Mouse (Mus musculus) limb, embryonic 13.5 days (tissue): ENCODE data around the gene Rundc3b. TPM values are rescaled to one million over a fixed set of nuclear protein-coding genes. Genes with fewer than 3 reads are reported as not detected.

Experiments used
- ATAC-seq: fragments of 200-750 bp; cut with Nextera tagmentation; 2 replicates; pipeline ENCODE4 v1.8.0; 2017; ENCODE audit warnings: low read depth, moderate number of reproducible peaks, moderate TSS enrichment; ENCODE audit not compliant: low FRiP score
- H3K27ac ChIP-seq: fragments of 300-500 bp; sonication (generic); 2 replicates; pipeline ENCODE4 v1.5.1; 2015; ENCODE audit warnings: inconsistent platforms, mild to moderate bottlenecking, moderate library complexity
- H3K27me3 ChIP-seq: fragments of 300-500 bp; sonication (generic); 2 replicates; pipeline ENCODE4 v1.6.1; 2015; ENCODE audit warnings: mild to moderate bottlenecking, inconsistent platforms
- H3K36me3 ChIP-seq: fragments of 300-500 bp; sonication (generic); 2 replicates; pipeline ENCODE4 v1.6.1; 2015; ENCODE audit warnings: inconsistent platforms, mild to moderate bottlenecking, moderate library complexity
- H3K4me1 ChIP-seq: fragments of 300-500 bp; sonication (generic); 2 replicates; pipeline ENCODE4 v1.6.1; 2015; ENCODE audit warnings: inconsistent platforms
- H3K4me2 ChIP-seq: fragments of 300-500 bp; sonication (generic); replicated peaks from 2 replicates; pipeline ENCODE4 v1.6.1; 2015; ENCODE audit warnings: inconsistent platforms, mild to moderate bottlenecking, moderate library complexity
- H3K4me3 ChIP-seq: fragments of 300-500 bp; sonication (generic); 2 replicates; pipeline ENCODE4 v1.5.1; 2015; ENCODE audit warnings: moderate library complexity, mild to moderate bottlenecking, inconsistent platforms
- H3K9ac ChIP-seq: fragments of 300-500 bp; sonication (generic); 2 replicates; pipeline ENCODE4 v1.6.1; 2015; ENCODE audit warnings: mild to moderate bottlenecking, inconsistent platforms
- H3K9me3 ChIP-seq: fragments of 300-500 bp; sonication (generic); 2 replicates; pipeline ENCODE4 v1.6.1; 2016; ENCODE audit warnings: inconsistent platforms
- WGBS: fragments of 180-500 bp; shearing (Covaris S2); methylation state at CpG from one replicate; pipeline ENCODE4 v1.1.7; 2015; 5-methylcytosine and 5-hydroxymethylcytosine counted together
- polyA plus RNA-seq: library from polyadenylated mRNA; unstranded; fragments of >200 nt; fragmentation: Nextera tagmentation; extraction: Ambion mirVana; gene quantifications from 2 replicates; pipeline ENCODE4 v1.2.1, GENCODE M21; 2015

Gene Rundc3b
- 5.6 and 6.8 TPM in 2 replicates for polyA plus RNA-seq

DNA sequence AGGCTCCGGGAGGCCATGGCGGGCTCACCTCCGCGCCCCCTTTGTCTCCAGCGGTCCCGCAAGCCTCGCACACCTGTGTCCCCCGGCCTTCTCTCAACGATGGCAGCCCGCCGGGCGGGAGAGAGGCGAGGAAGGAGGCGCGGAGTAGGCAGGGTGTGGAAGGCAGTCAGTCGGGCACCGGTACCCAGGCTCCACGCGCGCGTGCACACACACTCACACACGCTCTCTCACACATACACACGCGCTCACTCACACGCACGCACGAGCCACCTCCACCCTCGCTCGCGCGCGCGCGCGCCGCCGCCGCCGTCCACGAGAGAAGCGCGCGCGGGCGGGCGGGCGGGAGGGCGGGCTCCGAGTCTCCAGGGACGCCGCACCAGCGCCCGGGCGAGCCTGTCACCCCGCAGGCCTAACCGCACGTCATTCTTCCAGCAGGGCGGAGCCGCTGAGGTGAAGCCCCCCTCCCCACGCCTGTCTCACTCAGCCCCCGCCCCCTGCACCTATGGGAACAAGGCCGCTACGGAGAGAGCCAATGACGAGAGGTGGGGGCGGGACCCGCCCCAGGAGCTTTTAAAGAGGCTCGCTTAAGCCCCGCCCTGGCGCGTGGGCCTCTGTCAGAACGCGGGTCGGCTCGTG, at the start of gene Rundc3b:
Rundc3b (minus strand) TSS at position 357 of the 636 bp plus-strand sequence.
- ATAC-seq, result peak; percentile 99
- H3K9ac ChIP-seq, result peak within 1 kb of the TSS; percentile 84
- H3K4me3 ChIP-seq, result peak within 1 kb of the TSS; percentile 90
- under 1% methylated on average over 33 of the region's 74 CpGs for WGBS
- H3K27ac ChIP-seq, result peak within 1 kb of the TSS; percentile 39; the same call in 1 of the 2 replicates
- H3K4me2 ChIP-seq, result peak within 1 kb of the TSS; percentile 90
- no peaks in the 10 kb centered on the region for H3K9me3 ChIP-seq
- H3K4me1 ChIP-seq, result no peaks in the 10 kb centered on the region
- H3K36me3 ChIP-seq, result no peaks in the 10 kb centered on the region
- H3K27me3 ChIP-seq, result 0 out of 2 replicates have a peak, but pooled peaks cover 3% of the 10 kb centered on the region

GRCm38 (mm10) chr5:8669606-8670005, 46.9 kb upstream of the Rundc3b start:
- 83% methylated on average over 1 of the region's 1 CpGs for WGBS
- no peak overlapping the region for H3K9ac ChIP-seq
- no peaks in the 10 kb centered on the region for H3K9me3 ChIP-seq
- no peak for ATAC-seq
- no peak overlapping the region for H3K4me2 ChIP-seq
- H3K4me3 ChIP-seq, result no peak overlapping the region
- no peak overlapping the region for H3K27ac ChIP-seq
- no peaks in the 10 kb centered on the region for H3K36me3 ChIP-seq
- H3K4me1 ChIP-seq, result no peaks in the 10 kb centered on the region
- no peaks in the 10 kb centered on the region for H3K27me3 ChIP-seq

- WGBS, result 82% methylated on average over 9 of the region's 9 CpGs
- no peak overlapping the region for H3K27ac ChIP-seq
Observed at GRCm38 (mm10) chr5:8667758-8668474, 45.2 kb upstream of the Rundc3b start.

DNA sequence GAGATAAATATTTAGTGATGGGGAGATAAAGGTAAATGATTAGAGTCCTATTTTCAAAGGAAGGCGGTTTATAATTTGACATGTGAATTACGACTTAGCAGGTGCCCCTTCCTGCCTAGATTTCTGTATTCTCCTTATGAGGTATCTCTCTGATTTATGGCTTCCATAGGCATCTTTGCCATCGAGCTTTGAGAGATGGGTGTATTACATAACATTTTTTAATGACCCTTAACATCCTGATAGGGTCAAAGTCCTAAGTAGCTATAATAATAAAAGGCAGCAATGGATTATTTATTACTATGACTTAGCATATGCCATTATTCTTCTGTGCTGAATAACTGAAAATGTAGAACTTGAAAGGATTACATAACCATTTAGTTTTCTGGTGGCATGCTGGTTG, 41.9 kb upstream of the Rundc3b start:
- 67% methylated on average over 3 of the region's 3 CpGs for WGBS
- Histone ChIP-seq H3K9me3 (no peaks in the 10 kb centered on the region), H3K36me3 (no peaks in the 10 kb centered on the region), H3K4me3 (no peak overlapping the region), H3K4me2 (no peak overlapping the region), H3K27me3 (no peaks in the 10 kb centered on the region), H3K27ac (no peak overlapping the region), H3K9ac (no peak overlapping the region), H3K4me1 (peaks cover 6% of the 10 kb centered on the region; the same call in 1 of the 2 replicates)
- ATAC-seq, result no peak

More at GRCm38 (mm10) chr5:8667758-8668474, 45.2 kb upstream of the Rundc3b start:
- H3K4me3 ChIP-seq, result no peak overlapping the region
- H3K36me3 ChIP-seq, result no peaks in the 10 kb centered on the region
- no peak for ATAC-seq
- no peak overlapping the region for H3K9ac ChIP-seq
- no peaks in the 10 kb centered on the region for H3K4me1 ChIP-seq
- no peaks in the 10 kb centered on the region for H3K9me3 ChIP-seq
- no peak overlapping the region for H3K4me2 ChIP-seq
- H3K27me3 ChIP-seq, result no peaks in the 10 kb centered on the region

DNA sequence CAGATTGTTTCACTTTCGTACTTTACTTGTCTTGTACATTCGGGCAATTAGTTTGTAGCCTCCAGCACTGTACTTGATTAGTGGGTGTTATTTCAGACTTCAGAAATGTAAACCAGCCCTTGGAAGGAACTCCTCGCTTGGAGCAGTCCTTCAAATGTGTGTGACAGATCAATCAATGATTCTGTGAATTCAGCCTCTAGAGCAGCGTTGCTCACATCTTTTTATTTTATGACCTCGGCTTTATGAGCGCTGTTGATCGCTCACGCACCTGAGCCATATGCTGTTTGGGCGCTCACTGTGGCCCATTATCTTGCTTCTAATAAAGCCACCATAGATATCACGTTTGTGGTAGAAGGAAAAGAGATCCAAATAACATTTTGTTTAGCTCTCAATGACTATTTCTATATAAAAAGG, 38.0 kb upstream of the Rundc3b start:
- WGBS, result 31% methylated on average over 10 of the region's 10 CpGs
- H3K4me2 ChIP-seq, result peak overlapping the region; percentile 95
- H3K4me1 ChIP-seq, result peaks cover 6% of the 10 kb centered on the region; the same call in 1 of the 2 replicates
- H3K9ac ChIP-seq, result no peak overlapping the region
- H3K27ac ChIP-seq, result no peak overlapping the region
- ATAC-seq, result no peak
- H3K36me3 ChIP-seq, result no peaks in the 10 kb centered on the region
- H3K9me3 ChIP-seq, result no peaks in the 10 kb centered on the region
- H3K27me3 ChIP-seq, result no peaks in the 10 kb centered on the region
- peak overlapping the region; percentile 54 for H3K4me3 ChIP-seq

GRCm38 (mm10) chr5:8659911-8660737, 37.4 kb upstream of the Rundc3b start, which contains the start of gene Abcb1a:
Gene Abcb1a (plus strand): TSS chr5:8660077.
- Histone ChIP-seq H3K4me1 (peaks cover 6% of the 10 kb centered on the region; the same call in 1 of the 2 replicates), H3K9ac (peak within 1 kb of the TSS; percentile 72), H3K27me3 (no peaks in the 10 kb centered on the region), H3K4me2 (peak within 1 kb of the TSS; percentile 95), H3K4me3 (peak within 1 kb of the TSS; percentile 54), H3K27ac (no peak within 1 kb of the TSS), H3K9me3 (no peaks in the 10 kb centered on the region), H3K36me3 (no peaks in the 10 kb centered on the region)
- ATAC-seq, result peak; percentile 57; the same call in 1 of the 2 replicates
- 5% methylated on average over 37 of the region's 37 CpGs for WGBS

DNA sequence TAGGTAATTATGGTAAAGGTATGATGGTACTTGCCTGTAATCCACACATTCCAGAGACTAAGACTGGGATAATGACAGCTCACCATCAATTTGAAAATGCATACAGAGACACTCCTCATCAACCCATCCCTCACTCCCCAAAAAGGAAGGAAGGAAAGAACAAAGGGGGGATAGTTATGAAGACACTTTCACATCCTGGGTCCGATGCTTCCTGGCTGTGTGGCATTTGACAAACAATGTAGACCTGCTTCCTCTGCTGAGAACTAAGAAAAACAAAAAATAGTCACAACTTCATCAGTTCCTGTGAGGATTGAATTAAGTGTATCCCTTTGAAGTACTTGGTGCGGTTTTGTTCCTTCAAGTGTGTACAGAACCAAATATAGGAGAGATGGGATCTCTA, 29.3 kb upstream of the Rundc3b start:
- Histone ChIP-seq H3K9me3 (no peaks in the 10 kb centered on the region), H3K4me3 (no peak overlapping the region), H3K9ac (no peak overlapping the region), H3K4me1 (no peaks in the 10 kb centered on the region), H3K4me2 (no peak overlapping the region), H3K27me3 (no peaks in the 10 kb centered on the region), H3K27ac (no peak overlapping the region), H3K36me3 (no peaks in the 10 kb centered on the region)
- no peak for ATAC-seq
- 87% methylated on average over 2 of the region's 2 CpGs for WGBS

- Histone ChIP-seq H3K4me2 (no peak overlapping the region), H3K4me3 (no peak overlapping the region), H3K27ac (no peak overlapping the region), H3K4me1 (no peaks in the 10 kb centered on the region), H3K36me3 (no peaks in the 10 kb centered on the region), H3K9me3 (no peaks in the 10 kb centered on the region), H3K9ac (no peak overlapping the region), H3K27me3 (no peaks in the 10 kb centered on the region)
- no peak for ATAC-seq
Observed at GRCm38 (mm10) chr5:8648774-8649173, 26.0 kb upstream of the Rundc3b start.

DNA sequence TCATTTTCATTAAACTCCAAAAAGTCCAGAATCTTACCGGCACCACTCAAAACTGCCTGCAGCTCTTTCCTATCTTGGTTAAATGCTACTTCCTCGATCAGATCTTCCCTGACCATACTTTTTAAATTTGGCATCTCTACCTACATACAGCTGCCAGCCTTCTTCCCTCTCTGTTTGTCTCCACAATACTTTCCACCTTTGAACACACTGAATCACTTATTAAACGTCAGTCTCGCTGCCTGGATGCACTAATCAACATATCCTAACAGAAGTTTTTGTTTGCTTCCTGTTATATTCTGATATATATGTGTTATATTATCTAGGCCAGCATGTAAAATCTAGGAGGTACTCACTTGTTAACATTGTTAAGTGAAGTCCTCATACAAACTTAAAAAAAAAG, 25.5 kb upstream of the Rundc3b start:
- Histone ChIP-seq H3K27me3 (no peaks in the 10 kb centered on the region), H3K4me3 (no peak overlapping the region), H3K36me3 (no peaks in the 10 kb centered on the region), H3K4me2 (no peak overlapping the region), H3K27ac (no peak overlapping the region), H3K4me1 (no peaks in the 10 kb centered on the region), H3K9me3 (no peaks in the 10 kb centered on the region), H3K9ac (no peak overlapping the region)
- ATAC-seq, result no peak
- 81% methylated on average over 4 of the region's 4 CpGs for WGBS

DNA sequence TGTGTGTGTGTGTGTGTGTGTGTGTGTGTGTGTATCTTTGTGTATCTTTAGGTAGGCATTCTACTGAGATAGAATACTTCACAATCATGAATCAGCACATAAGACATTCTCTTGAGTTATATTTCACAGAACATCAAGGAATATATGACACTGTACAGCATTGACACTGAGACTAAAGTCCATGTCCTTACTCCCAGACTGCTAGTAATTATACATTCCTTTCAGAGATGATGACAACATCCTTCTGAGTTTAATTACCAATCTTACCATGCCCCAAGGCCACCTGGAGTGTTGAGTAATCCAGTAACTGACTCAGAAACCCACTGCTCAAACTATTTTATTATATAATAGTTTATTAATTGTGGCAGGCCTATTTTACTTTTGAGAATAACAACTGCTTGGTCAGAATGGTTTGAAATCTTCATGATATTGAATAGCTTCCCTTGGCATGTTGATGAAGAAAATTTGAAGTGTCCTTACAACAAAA, 11.8 kb upstream of the Rundc3b start:
- Histone ChIP-seq H3K4me3 (no peak overlapping the region), H3K27me3 (no peaks in the 10 kb centered on the region), H3K9ac (no peak overlapping the region), H3K27ac (no peak overlapping the region), H3K4me1 (no peaks in the 10 kb centered on the region), H3K4me2 (no peak overlapping the region), H3K36me3 (no peaks in the 10 kb centered on the region), H3K9me3 (no peaks in the 10 kb centered on the region)
- no peak for ATAC-seq

GRCm38 (mm10) chr5:8632901-8633300, 10.1 kb upstream of the Rundc3b start:
- H3K27ac ChIP-seq, result no peak overlapping the region
- no peaks in the 10 kb centered on the region for H3K9me3 ChIP-seq
- H3K4me3 ChIP-seq, result no peak overlapping the region
- H3K36me3 ChIP-seq, result no peaks in the 10 kb centered on the region
- H3K9ac ChIP-seq, result no peak overlapping the region
- H3K27me3 ChIP-seq, result no peaks in the 10 kb centered on the region
- ATAC-seq, result no peak
- 84% methylated on average over 3 of the region's 3 CpGs for WGBS
- H3K4me1 ChIP-seq, result no peaks in the 10 kb centered on the region
- H3K4me2 ChIP-seq, result no peak overlapping the region
